Mouse (Mus musculus): ENCODE results near the gene Ncapd2.

- no peak for TF ChIP-seq CTCF (IDR thresholded peaks at IDR 0.05; ENCODE audit: low read depth)
- TF ChIP-seq EP300 (optimal IDR thresholded peaks at IDR 0.05) = no peak
Measured at GRCm38 (mm10) chr6:125149569-125149950, 41.9 kb downstream of the Ncapd2 start.
